Mouse (Mus musculus) lung, adult 10 weeks (tissue): ENCODE measurements around the gene Ints13. TPM values are rescaled to one million over a fixed set of nuclear protein-coding genes. Genes with fewer than 3 reads are reported as not detected.

Source experiments
- polyA plus RNA-seq: library from polyadenylated mRNA; stranded (reverse); fragments of 350-450 nt; fragmentation: Illumina TruSeq; extraction: RNeasy Lipid Tissue Mini Kit (QIAGEN cat#74804); gene quantifications from one replicate; pipeline ENCODE4 v1.2.3, GENCODE M21; 2014; ENCODE audit warnings: low read depth, low replicate concordance; ENCODE audit not compliant: insufficient read depth

Gene Ints13
- polyA plus RNA-seq: 20.9 TPM

DNA sequence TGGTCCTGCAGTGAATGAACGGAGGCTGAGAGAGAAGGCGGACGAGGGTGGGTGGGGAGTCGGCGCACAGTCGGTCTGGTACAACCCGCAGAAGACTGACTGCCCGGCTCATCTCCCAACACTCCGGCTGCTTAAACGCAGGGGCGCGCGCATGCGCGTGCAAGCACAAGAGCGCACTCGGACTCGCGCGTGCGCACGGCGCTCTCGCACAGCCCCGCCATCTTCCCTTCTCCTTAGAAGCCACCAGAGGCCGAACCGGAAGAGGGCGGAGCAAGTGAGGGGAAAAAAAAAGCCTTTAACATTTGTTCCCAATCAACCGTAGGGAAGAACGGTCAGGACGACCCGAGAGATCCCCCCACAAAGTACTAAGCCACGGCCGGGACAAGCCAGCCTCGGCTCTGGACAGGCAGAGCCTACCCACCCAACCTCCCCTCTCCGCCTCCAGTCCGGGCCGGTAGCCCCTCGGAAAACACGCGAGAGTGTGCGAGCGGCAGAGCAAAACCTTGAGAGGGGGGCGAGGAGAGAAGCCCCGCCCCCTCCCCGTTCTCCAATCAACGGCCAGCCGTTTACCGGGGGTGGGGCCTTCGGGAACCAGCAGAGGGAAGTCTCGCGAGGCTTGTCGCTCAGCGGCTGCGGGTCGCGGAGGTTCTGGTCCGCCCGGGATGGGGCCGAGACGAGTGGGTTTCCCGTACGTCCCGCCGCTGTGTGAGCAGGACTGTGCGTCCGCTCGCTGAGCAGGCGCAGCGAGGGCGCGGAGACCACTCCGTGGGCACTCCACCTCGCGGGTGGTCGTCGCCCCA, at the start of gene Ints13:
Gene Ints13 (minus strand): TSS at position 526 of the 800 bp plus-strand sequence.

DNA sequence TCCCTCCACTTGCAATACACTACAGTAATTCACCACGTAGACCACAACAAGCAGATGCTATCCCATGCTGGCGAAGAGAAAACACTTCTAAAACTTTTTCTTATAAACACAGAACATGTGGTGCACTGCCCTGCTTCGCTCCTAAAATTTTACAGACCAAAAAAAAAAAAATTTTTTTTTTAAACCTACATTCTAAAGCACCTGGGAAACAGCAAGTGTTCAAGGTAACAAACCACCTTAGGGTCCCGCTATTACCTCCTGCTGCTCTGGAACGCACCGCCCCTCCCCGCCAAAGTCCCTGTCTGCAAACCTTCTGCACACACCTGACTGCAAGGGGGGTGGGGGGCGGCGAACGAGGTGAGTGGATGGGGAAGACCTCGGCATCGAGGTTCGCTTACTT, 732 bp downstream of the Ints13 start, which contains the start of gene Fgfr1op2:
Gene Fgfr1op2 (plus strand): TSS at position 301 of the 400 bp plus-strand sequence.

DNA sequence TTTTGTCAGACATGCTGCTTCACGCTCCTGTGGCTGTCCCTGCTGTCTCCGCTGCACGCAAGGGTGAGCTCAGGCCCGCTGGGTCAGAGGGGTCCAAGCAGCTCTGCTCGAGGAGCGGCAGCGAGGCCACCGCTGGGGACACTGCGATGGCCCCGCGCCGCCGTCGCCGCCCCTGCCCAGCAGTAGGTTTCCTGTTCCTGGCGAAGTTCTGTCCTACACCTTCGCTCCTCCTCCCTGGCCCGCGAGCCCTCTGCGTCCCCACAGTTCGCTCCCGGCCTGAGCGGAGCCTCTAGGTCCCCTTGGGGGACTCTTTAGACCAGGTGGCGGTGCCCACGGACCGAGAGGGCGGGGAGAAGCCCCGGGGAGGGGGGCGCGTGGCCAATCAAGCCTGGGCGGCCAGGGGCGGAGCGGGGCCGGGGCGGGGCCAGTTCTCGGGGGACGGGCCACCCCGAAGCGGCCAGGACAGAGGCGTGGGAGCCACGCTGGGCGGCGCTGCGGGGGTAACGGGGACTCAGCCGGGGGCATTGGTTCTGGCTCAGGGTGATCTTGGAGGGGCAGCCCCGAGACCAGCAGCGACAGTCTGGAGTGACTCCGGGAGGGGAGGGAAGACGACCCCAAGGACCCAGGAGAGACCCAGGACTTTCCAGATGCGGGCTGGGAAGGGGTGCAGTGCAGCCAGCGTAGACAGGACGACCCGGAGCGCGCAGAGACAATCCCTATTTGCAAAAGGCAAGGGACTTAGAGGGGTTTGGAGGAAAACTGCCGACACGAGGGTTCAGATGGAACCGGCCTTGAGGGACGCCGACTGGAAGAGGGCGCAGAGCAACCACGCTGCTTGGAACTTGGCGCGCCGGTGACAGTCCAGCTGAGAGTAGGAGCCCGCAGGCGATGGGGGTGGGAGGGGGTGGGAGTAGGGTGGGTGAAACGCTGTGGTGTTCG, 75.5 kb downstream of the Ints13 start, which contains the start of gene Itpr2:
Gene Itpr2 (minus strand): TSS at position 358 of the 939 bp plus-strand sequence.

Other genes with a start within 250 kb of the Ints13 start
- 4.7 TPM for gene Itpr2, start 75.6 kb downstream of the Ints13 start, polyA plus RNA-seq
- gene Fgfr1op2, start 632 bp downstream of the Ints13 start, polyA plus RNA-seq: 62.0 TPM
- 83.9 TPM for gene Med21, start 64.7 kb upstream of the Ints13 start, polyA plus RNA-seq
- gene Tm7sf3, start 65.0 kb upstream of the Ints13 start, polyA plus RNA-seq: 18.8 TPM
- 8.4 TPM for gene Stk38l, start 147.2 kb upstream of the Ints13 start, polyA plus RNA-seq
- 0.34 TPM for gene Arntl2, start 218.2 kb upstream of the Ints13 start, polyA plus RNA-seq